Mouse (Mus musculus): Measurements from ENCODE around the gene Ces1e.

DNA sequence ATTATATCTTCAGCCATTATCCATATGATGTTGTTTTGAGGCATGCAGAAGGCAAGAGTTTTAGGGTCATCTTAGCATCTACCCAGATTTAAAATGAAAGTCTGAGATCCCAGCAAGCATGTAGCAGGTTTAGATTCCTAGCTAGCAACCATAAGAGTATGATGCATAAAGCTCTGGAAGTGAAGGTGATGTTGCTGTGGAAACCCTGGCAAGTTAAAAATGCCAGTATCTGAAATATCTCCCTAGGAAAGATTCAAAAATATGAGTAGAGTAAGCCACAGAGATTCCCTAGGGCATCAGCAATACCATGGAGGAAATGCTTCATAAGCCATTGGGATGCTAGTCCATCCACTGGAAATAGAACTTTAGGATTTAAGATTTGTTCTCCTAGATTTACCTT is 10.5 kb upstream of the Ces1e start:
- TF ChIP-seq CTCF (IDR thresholded peaks at IDR 0.05; ENCODE audit: low read depth, low read length) (no peak), GATA1 (IDR thresholded peaks at IDR 0.05; ENCODE audit: borderline replicate concordance, low read length) (no peak), POLR2AphosphoS5 (IDR thresholded peaks at IDR 0.05; ENCODE audit: insufficient replicate concordance, low read depth, low read length) (no peak), GATA2 (IDR thresholded peaks at IDR 0.05; ENCODE audit: borderline replicate concordance, low read depth, low read length) (no peak), TAL1 (conservative IDR thresholded peaks at IDR 0.05; ENCODE audit: low read depth, low read length) (no peak)

Data from G1E (cell line).